Mouse (Mus musculus) lung, adult 18-20 months (tissue): ENCODE data around the gene Raet1d.
"Not testable (repeated sequence)": the region's sequence is repeated elsewhere in the genome, so short reads cannot be mapped to it uniquely, and the experiment has no call there.

Source experiments
- DNase-seq, 2 experiments: peaks; one replicate each; pipeline ENCODE4 v3.0.0; 2022; ENCODE audit warnings: mixed read lengths in 2 of 2

The Raet1d gene

GRCm38 (mm10) chr10:22360252-22360651 is at the start of gene Raet1d:
Gene Raet1d, plus strand, starts transcription at chr10:22360552.
- not testable (repeated sequence) for DNase-seq

DNA sequence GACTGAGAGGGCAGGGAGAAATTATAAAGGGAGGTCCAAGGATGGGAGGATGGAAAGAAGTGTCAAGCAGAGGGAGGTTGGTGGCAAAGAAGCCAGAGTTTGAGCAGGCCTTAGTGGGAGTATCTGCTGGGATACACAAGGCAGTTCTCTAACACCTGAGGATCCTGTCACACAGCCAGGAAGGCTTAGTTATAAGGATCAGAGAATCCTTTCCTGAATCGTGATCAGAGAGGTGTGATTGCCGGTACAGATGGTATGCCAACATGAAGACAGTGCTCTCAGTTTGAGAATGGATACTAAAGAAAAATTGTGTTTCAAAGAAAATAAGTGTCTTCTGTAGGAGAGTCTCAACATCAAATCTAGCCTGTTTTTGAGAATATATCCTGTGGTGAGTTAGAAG is 37.5 kb upstream of the Raet1d start:
- DNase-seq = no peak

- not testable (repeated sequence) for DNase-seq
These were observed 14.6 kb upstream of the Raet1d start for GRCm38 (mm10) chr10:22345721-22346120.

- peak in 1 of 2 experiments; percentile 1 for DNase-seq
These were observed 6.7 kb upstream of the Raet1d start for GRCm38 (mm10) chr10:22353548-22354195.

- not testable (repeated sequence) for DNase-seq
These were observed 6.2 kb upstream of the Raet1d start for GRCm38 (mm10) chr10:22354196-22354574.

GRCm38 (mm10) chr10:22357373-22357772 is 3.0 kb upstream of the Raet1d start:
- DNase-seq = not testable (repeated sequence)

GRCm38 (mm10) chr10:22360957-22361356 is 605 bp downstream of the Raet1d start:
- not testable (repeated sequence) for DNase-seq

DNA sequence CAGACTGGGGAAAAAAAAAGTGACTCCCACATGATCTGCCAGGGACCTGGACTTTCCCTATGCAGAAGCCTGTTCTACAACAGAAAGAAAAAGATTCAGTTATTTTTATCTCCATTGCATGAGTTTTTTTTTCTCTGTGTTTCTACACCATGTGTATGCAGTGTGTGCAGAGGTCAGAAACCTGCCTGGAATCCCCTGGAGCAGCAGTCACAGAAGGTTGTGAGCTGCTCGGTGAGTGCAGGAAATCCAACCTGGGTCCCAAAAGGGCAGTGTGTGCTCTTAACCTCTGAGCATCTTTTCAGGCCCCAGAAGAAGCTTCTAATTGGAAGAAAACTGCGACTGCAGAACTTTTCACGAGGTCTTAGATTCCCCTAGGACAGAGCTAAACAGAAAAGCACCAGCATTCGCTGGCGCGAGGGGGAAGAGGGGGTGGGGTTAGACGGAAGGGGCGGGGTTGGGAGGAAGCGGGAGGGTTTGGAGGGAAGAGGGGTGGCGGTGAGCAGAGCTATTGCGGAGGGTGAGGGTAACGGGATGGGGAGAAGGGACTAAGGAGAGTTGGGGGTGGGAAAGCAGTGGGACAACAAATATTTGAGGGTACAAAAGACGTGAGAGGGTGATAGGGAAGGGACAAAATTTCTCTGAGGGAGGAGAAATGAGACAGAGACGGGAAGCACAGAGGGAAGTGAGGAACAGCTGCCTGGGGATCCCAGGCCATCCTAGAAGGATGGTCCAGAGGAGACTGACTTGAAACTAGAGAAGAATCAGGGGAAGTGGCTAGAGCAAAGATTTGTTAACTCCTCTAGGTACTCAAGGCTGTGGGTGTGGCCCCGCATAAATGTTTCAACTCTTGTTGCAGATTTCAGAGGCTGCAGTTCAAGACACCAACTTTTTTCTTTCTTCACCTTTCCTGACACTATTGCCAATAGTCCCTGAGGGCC is 1.3 kb downstream of the Raet1d start:
- DNase-seq = not testable (repeated sequence)

GRCm38 (mm10) chr10:22362466-22362865 is 2.1 kb downstream of the Raet1d start:
- not testable (repeated sequence) for DNase-seq

- DNase-seq = not testable (repeated sequence)
These were observed 4.6 kb downstream of the Raet1d start for GRCm38 (mm10) chr10:22364915-22365314.

- DNase-seq = not testable (repeated sequence)
These were observed 20.9 kb downstream of the Raet1d start for GRCm38 (mm10) chr10:22381226-22381625.

DNA sequence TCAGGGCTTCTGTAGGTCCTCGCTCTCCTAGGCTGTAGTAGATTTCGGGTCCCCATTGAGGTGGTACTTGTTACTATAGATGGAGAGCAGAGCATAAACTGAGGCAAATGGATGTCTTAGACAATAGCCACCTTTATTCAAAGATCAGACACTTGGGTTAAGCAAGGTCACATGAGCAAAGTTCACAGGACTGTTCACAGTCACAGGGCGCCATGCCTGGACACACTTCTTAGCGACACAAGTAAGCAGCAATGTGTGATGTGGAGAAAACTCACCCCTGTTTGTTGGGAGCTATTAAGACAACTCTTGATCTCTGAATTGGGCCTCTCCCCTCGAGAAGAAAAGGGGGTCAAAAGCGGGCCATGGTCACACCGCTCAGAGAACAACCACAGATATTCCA is 29.8 kb downstream of the Raet1d start:
- DNase-seq = not testable (repeated sequence)

- DNase-seq = not testable (repeated sequence)
These were observed 31.3 kb downstream of the Raet1d start for GRCm38 (mm10) chr10:22391616-22392015.

- DNase-seq = not testable (repeated sequence)
These were observed 32.9 kb downstream of the Raet1d start for GRCm38 (mm10) chr10:22393028-22393824.

GRCm38 (mm10) chr10:22396680-22397079 is 36.3 kb downstream of the Raet1d start:
- DNase-seq = not testable (repeated sequence)

DNA sequence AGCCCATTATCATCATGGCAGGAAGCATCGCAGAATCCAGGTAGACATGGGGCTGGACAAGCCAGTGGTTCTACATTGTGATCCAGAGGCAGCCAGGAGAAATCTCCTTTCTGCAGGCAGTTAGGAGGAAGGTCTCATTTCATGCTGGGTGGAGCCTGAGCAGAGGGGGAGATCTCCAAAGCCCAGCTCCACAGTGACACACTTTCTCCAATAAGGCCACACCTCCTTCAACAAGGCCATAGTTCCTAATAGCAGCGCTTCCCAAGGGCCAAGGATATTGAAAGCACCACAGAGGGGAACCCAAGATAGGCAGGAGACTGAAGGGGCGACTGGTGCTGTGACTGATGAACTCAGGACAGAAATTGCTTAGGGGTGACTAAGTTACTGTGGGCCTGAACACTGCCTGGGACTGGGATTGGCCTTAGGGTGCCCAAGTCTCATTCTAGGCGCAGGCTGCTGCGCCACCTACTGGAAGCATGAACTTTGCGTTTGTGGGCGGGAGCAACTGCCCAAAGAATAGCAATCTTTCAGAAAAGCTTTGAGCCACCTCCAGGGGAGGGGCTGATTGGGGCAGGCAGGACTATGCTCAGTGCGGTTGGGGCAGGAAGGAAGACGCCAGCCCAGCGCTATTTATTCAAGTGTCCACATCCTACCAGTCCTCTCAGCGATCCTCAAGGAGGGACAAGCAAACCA is 42.0 kb downstream of the Raet1d start:
- DNase-seq = peak; percentile 16 to 18

GRCm38 (mm10) chr10:22413702-22414494 is 53.5 kb downstream of the Raet1d start:
- DNase-seq = peak in 1 of 2 experiments; percentile 2
